Mouse (Mus musculus): ENCODE results near the gene Pdlim5. TPM values are rescaled to one million over a fixed set of nuclear protein-coding genes. Genes with fewer than 3 reads are reported as not detected.

Pdlim5 gene
- polyA plus RNA-seq, 1 experiment from 2014 or later = 16.0 TPM

- ATAC-seq (replicated peaks; ENCODE audit: low FRiP score) (no peak), DNase-seq (ENCODE audit: low spot score) (no peak)
- Histone ChIP-seq H3K36me3 (ENCODE audit: control insufficient read depth, insufficient read depth, low read length) (no peaks in the 10 kb centered on the region), H3K4me3 (ENCODE audit: low read depth, low read length) (no peak overlapping the region), H3K4me2 (ENCODE audit: low read depth, low read length, severe bottlenecking) (no peak overlapping the region), H3K27me3 (ENCODE audit: control insufficient read depth, insufficient read depth, low read length) (no peaks in the 10 kb centered on the region), H3K9ac (ENCODE audit: low read length) (no peak overlapping the region), H3K4me1 (replicated peaks; ENCODE audit: control insufficient read depth, insufficient read depth, low read length) (no peaks in the 10 kb centered on the region), H3K27ac (ENCODE audit: low read depth, low read length) (no peak overlapping the region), H3K9me3 (ENCODE audit: control insufficient read depth, low read length) (no peaks in the 10 kb centered on the region)
- 85% methylated on average over 1 of the region's 1 CpGs for WGBS
These were observed 143.4 kb downstream of the Pdlim5 start for GRCm38 (mm10) chr3:142252086-142252485.

- no peaks in the 10 kb centered on the region for H3K9me3 ChIP-seq (ENCODE audit: control insufficient read depth, low read length)
These were observed 146.0 kb downstream of the Pdlim5 start for GRCm38 (mm10) chr3:142249458-142249857.

GRCm38 (mm10) chr3:142243263-142243662 lies 152.2 kb downstream of the Pdlim5 start:
- H3K4me1 ChIP-seq (replicated peaks; ENCODE audit: control insufficient read depth, insufficient read depth, low read length) = peaks cover 2% of the 10 kb centered on the region; the same call in 1 of the 2 replicates
- DNase-seq (ENCODE audit: low spot score) (no peak), ATAC-seq (replicated peaks; ENCODE audit: low FRiP score) (no peak)
- H3K4me3 ChIP-seq (ENCODE audit: low read depth, low read length) = no peak overlapping the region
- H3K27ac ChIP-seq (ENCODE audit: low read depth, low read length) = no peak overlapping the region
- no peak overlapping the region for H3K4me2 ChIP-seq (ENCODE audit: low read depth, low read length, severe bottlenecking)
- H3K36me3 ChIP-seq (ENCODE audit: control insufficient read depth, insufficient read depth, low read length) = no peaks in the 10 kb centered on the region
- no peak overlapping the region for H3K9ac ChIP-seq (ENCODE audit: low read length)
- no peaks in the 10 kb centered on the region for H3K9me3 ChIP-seq (ENCODE audit: control insufficient read depth, low read length)
- WGBS = 80% methylated on average over 5 of the region's 5 CpGs
- no peaks in the 10 kb centered on the region for H3K27me3 ChIP-seq (ENCODE audit: control insufficient read depth, insufficient read depth, low read length)

More at GRCm38 (mm10) chr3:142249458-142249857, 146.0 kb downstream of the Pdlim5 start:
- no peak for ATAC-seq (replicated peaks; ENCODE audit: low FRiP score)
- no peaks in the 10 kb centered on the region for H3K27me3 ChIP-seq (ENCODE audit: control insufficient read depth, insufficient read depth, low read length)
- no peak overlapping the region for H3K27ac ChIP-seq (ENCODE audit: low read depth, low read length)
- no peak overlapping the region for H3K4me3 ChIP-seq (ENCODE audit: low read depth, low read length)
- no peak overlapping the region for H3K9ac ChIP-seq (ENCODE audit: low read length)
- no peak overlapping the region for H3K4me2 ChIP-seq (ENCODE audit: low read depth, low read length, severe bottlenecking)
- whole genome bisulfite sequencing = 79% methylated on average over 2 of the region's 2 CpGs
- H3K36me3 ChIP-seq (ENCODE audit: control insufficient read depth, insufficient read depth, low read length) = no peaks in the 10 kb centered on the region
- no peaks in the 10 kb centered on the region for H3K4me1 ChIP-seq (replicated peaks; ENCODE audit: control insufficient read depth, insufficient read depth, low read length)
- no peak for DNase-seq (ENCODE audit: low spot score)

- Histone ChIP-seq H3K27me3 (ENCODE audit: control insufficient read depth, insufficient read depth, low read length) (no peaks in the 10 kb centered on the region), H3K9ac (ENCODE audit: low read length) (no peak overlapping the region), H3K4me2 (ENCODE audit: low read depth, low read length, severe bottlenecking) (no peak overlapping the region), H3K27ac (ENCODE audit: low read depth, low read length) (no peak overlapping the region), H3K36me3 (ENCODE audit: control insufficient read depth, insufficient read depth, low read length) (no peaks in the 10 kb centered on the region), H3K9me3 (ENCODE audit: control insufficient read depth, low read length) (no peaks in the 10 kb centered on the region), H3K4me1 (replicated peaks; ENCODE audit: control insufficient read depth, insufficient read depth, low read length) (peaks cover 4% of the 10 kb centered on the region; the same call in 1 of the 2 replicates), H3K4me3 (ENCODE audit: low read depth, low read length) (no peak overlapping the region)
- DNase-seq (ENCODE audit: low spot score) = no peak
- 94% methylated on average over 2 of the region's 2 CpGs for WGBS
- ATAC-seq (replicated peaks; ENCODE audit: low FRiP score) = no peak
These were observed 156.2 kb downstream of the Pdlim5 start for GRCm38 (mm10) chr3:142239298-142239697.

GRCm38 (mm10) chr3:142238260-142239046 lies 157.0 kb downstream of the Pdlim5 start:
- H3K36me3 ChIP-seq (ENCODE audit: control insufficient read depth, insufficient read depth, low read length) = no peaks in the 10 kb centered on the region
- no peaks in the 10 kb centered on the region for H3K9me3 ChIP-seq (ENCODE audit: control insufficient read depth, low read length)
- H3K27me3 ChIP-seq (ENCODE audit: control insufficient read depth, insufficient read depth, low read length) = no peaks in the 10 kb centered on the region
- ATAC-seq (replicated peaks; ENCODE audit: low FRiP score) (peak; percentile 46; the same call in 1 of the 2 replicates), DNase-seq (ENCODE audit: low spot score) (no peak)
- no peak overlapping the region for H3K4me3 ChIP-seq (ENCODE audit: low read depth, low read length)
- no peak overlapping the region for H3K9ac ChIP-seq (ENCODE audit: low read length)
- no peak overlapping the region for H3K27ac ChIP-seq (ENCODE audit: low read depth, low read length)
- H3K4me1 ChIP-seq (replicated peaks; ENCODE audit: control insufficient read depth, insufficient read depth, low read length) = peaks cover 4% of the 10 kb centered on the region; the same call in 1 of the 2 replicates
- WGBS = 62% methylated on average over 10 of the region's 10 CpGs
- H3K4me2 ChIP-seq (ENCODE audit: low read depth, low read length, severe bottlenecking) = no peak overlapping the region

GRCm38 (mm10) chr3:142237621-142238020 lies 157.9 kb downstream of the Pdlim5 start:
- Histone ChIP-seq H3K4me3 (ENCODE audit: low read depth, low read length) (no peak overlapping the region), H3K9ac (ENCODE audit: low read length) (no peak overlapping the region), H3K4me2 (ENCODE audit: low read depth, low read length, severe bottlenecking) (no peak overlapping the region), H3K36me3 (ENCODE audit: control insufficient read depth, insufficient read depth, low read length) (no peaks in the 10 kb centered on the region), H3K4me1 (replicated peaks; ENCODE audit: control insufficient read depth, insufficient read depth, low read length) (peaks cover 4% of the 10 kb centered on the region; the same call in 1 of the 2 replicates), H3K9me3 (ENCODE audit: control insufficient read depth, low read length) (no peaks in the 10 kb centered on the region), H3K27ac (ENCODE audit: low read depth, low read length) (no peak overlapping the region), H3K27me3 (ENCODE audit: control insufficient read depth, insufficient read depth, low read length) (no peaks in the 10 kb centered on the region)
- ATAC-seq (replicated peaks; ENCODE audit: low FRiP score) (no peak), DNase-seq (ENCODE audit: low spot score) (no peak)
- WGBS = 79% methylated on average over 5 of the region's 5 CpGs

GRCm38 (mm10) chr3:142233606-142234465 lies 161.7 kb downstream of the Pdlim5 start:
- H3K4me2 ChIP-seq (ENCODE audit: low read depth, low read length, severe bottlenecking) = no peak overlapping the region
- H3K9ac ChIP-seq (ENCODE audit: low read length) = no peak overlapping the region
- no peaks in the 10 kb centered on the region for H3K9me3 ChIP-seq (ENCODE audit: control insufficient read depth, low read length)
- H3K4me1 ChIP-seq (replicated peaks; ENCODE audit: control insufficient read depth, insufficient read depth, low read length) = peaks cover 4% of the 10 kb centered on the region; the same call in 1 of the 2 replicates
- ATAC-seq (replicated peaks; ENCODE audit: low FRiP score) (no peak), DNase-seq (ENCODE audit: low spot score) (no peak)
- no peak overlapping the region for H3K27ac ChIP-seq (ENCODE audit: low read depth, low read length)
- no peaks in the 10 kb centered on the region for H3K36me3 ChIP-seq (ENCODE audit: control insufficient read depth, insufficient read depth, low read length)
- H3K4me3 ChIP-seq (ENCODE audit: low read depth, low read length) = no peak overlapping the region
- no peaks in the 10 kb centered on the region for H3K27me3 ChIP-seq (ENCODE audit: control insufficient read depth, insufficient read depth, low read length)
- WGBS = 89% methylated on average over 16 of the region's 16 CpGs

GRCm38 (mm10) chr3:142228665-142229064 lies 166.8 kb downstream of the Pdlim5 start:
- Histone ChIP-seq H3K27ac (ENCODE audit: low read depth, low read length) (no peak overlapping the region), H3K9me3 (ENCODE audit: control insufficient read depth, low read length) (no peaks in the 10 kb centered on the region), H3K4me1 (replicated peaks; ENCODE audit: control insufficient read depth, insufficient read depth, low read length) (no peaks in the 10 kb centered on the region), H3K4me2 (ENCODE audit: low read depth, low read length, severe bottlenecking) (no peak overlapping the region), H3K9ac (ENCODE audit: low read length) (no peak overlapping the region), H3K4me3 (ENCODE audit: low read depth, low read length) (no peak overlapping the region), H3K36me3 (ENCODE audit: control insufficient read depth, insufficient read depth, low read length) (no peaks in the 10 kb centered on the region), H3K27me3 (ENCODE audit: control insufficient read depth, insufficient read depth, low read length) (no peaks in the 10 kb centered on the region)
- no peak for DNase-seq (ENCODE audit: low spot score)
- WGBS = 92% methylated on average over 7 of the region's 7 CpGs
- no peak for ATAC-seq (replicated peaks; ENCODE audit: low FRiP score)
